Mouse (Mus musculus): Measurements from ENCODE around the gene Speer4c.
"Not testable (repeated sequence)": the region's sequence is repeated elsewhere in the genome, so short reads cannot be mapped to it uniquely, and the experiment has no call there.

GRCm38 (mm10) chr5:15688874-15689658, 25.0 kb downstream of the Speer4c start:
- TF ChIP-seq CTCF (conservative IDR thresholded peaks at IDR 0.05 in 1 of 2, IDR thresholded peaks at IDR 0.05 in 1 of 2; ENCODE audit: low read depth in 2 of 2, low read length in 2 of 2); ZMIZ1 (IDR thresholded peaks at IDR 0.05; ENCODE audit: low read depth, low read length); E2F4 (IDR thresholded peaks at IDR 0.05; ENCODE audit: insufficient replicate concordance, low read depth, low read length); ELF1 (IDR thresholded peaks at IDR 0.05; ENCODE audit: low read depth, low read length); ZKSCAN1 (IDR thresholded peaks at IDR 0.05; ENCODE audit: borderline replicate concordance, low read depth, low read length); CHD1 (IDR thresholded peaks at IDR 0.05; ENCODE audit: low read depth, low read length); POLR2A (IDR thresholded peaks at IDR 0.05; ENCODE audit: low read depth, low read length); CHD2 (IDR thresholded peaks at IDR 0.05; ENCODE audit: low read length); MAZ (IDR thresholded peaks at IDR 0.05; ENCODE audit: low read depth, low read length); SIN3A (IDR thresholded peaks at IDR 0.05; ENCODE audit: low read length): not testable (repeated sequence)
